Mouse (Mus musculus): Measurements from ENCODE around the gene Smarca4. TPM values are rescaled to one million over a fixed set of nuclear protein-coding genes. Genes with fewer than 3 reads are reported as not detected.
A peak's percentile ranks its signal among the peaks of the same experiment; 100 is the strongest.

The Smarca4 gene
- total RNA-seq, 1 experiment from 2014 or later = 86.5 TPM

GRCm38 (mm10) chr9:21627145-21627795, 11.3 kb downstream of the Smarca4 start:
- no peak for ATAC-seq (replicated peaks in 1 of 2; ENCODE audit: insufficient read depth in 1 of 2, low FRiP score in 2 of 2, low TSS enrichment in 1 of 2, low read depth in 1 of 2, poor library complexity in 2 of 2, severe bottlenecking in 2 of 2)

GRCm38 (mm10) chr9:21630673-21631072, 14.7 kb downstream of the Smarca4 start:
- ATAC-seq (replicated peaks in 1 of 2; ENCODE audit: insufficient read depth in 1 of 2, low FRiP score in 2 of 2, low TSS enrichment in 1 of 2, low read depth in 1 of 2, poor library complexity in 2 of 2, severe bottlenecking in 2 of 2) = peak in 1 of 2 experiments; percentile 49; a peak in 3 of 4 replicates

GRCm38 (mm10) chr9:21633106-21633505, 17.1 kb downstream of the Smarca4 start:
- ATAC-seq (replicated peaks in 1 of 2; ENCODE audit: insufficient read depth in 1 of 2, low FRiP score in 2 of 2, low TSS enrichment in 1 of 2, low read depth in 1 of 2, poor library complexity in 2 of 2, severe bottlenecking in 2 of 2) = no peak

- no peak for ATAC-seq (replicated peaks in 1 of 2; ENCODE audit: insufficient read depth in 1 of 2, low FRiP score in 2 of 2, low TSS enrichment in 1 of 2, low read depth in 1 of 2, poor library complexity in 2 of 2, severe bottlenecking in 2 of 2)
Measured at GRCm38 (mm10) chr9:21635639-21636038, 19.7 kb downstream of the Smarca4 start.

- ATAC-seq (replicated peaks in 1 of 2; ENCODE audit: insufficient read depth in 1 of 2, low FRiP score in 2 of 2, low TSS enrichment in 1 of 2, low read depth in 1 of 2, poor library complexity in 2 of 2, severe bottlenecking in 2 of 2) = no peak
Measured at GRCm38 (mm10) chr9:21639031-21639430, 23.1 kb downstream of the Smarca4 start.

GRCm38 (mm10) chr9:21646366-21646765, 30.4 kb downstream of the Smarca4 start:
- ATAC-seq (replicated peaks in 1 of 2; ENCODE audit: insufficient read depth in 1 of 2, low FRiP score in 2 of 2, low TSS enrichment in 1 of 2, low read depth in 1 of 2, poor library complexity in 2 of 2, severe bottlenecking in 2 of 2) = no peak

- ATAC-seq (replicated peaks in 1 of 2; ENCODE audit: insufficient read depth in 1 of 2, low FRiP score in 2 of 2, low TSS enrichment in 1 of 2, low read depth in 1 of 2, poor library complexity in 2 of 2, severe bottlenecking in 2 of 2) = no peak
Measured at GRCm38 (mm10) chr9:21647721-21648120, 31.8 kb downstream of the Smarca4 start.

GRCm38 (mm10) chr9:21652263-21652662, 36.3 kb downstream of the Smarca4 start:
- ATAC-seq (replicated peaks in 1 of 2; ENCODE audit: insufficient read depth in 1 of 2, low FRiP score in 2 of 2, low TSS enrichment in 1 of 2, low read depth in 1 of 2, poor library complexity in 2 of 2, severe bottlenecking in 2 of 2) = no peak

GRCm38 (mm10) chr9:21653253-21653652, 37.3 kb downstream of the Smarca4 start:
- no peak for ATAC-seq (replicated peaks in 1 of 2; ENCODE audit: insufficient read depth in 1 of 2, low FRiP score in 2 of 2, low TSS enrichment in 1 of 2, low read depth in 1 of 2, poor library complexity in 2 of 2, severe bottlenecking in 2 of 2)

- ATAC-seq (replicated peaks in 1 of 2; ENCODE audit: insufficient read depth in 1 of 2, low FRiP score in 2 of 2, low TSS enrichment in 1 of 2, low read depth in 1 of 2, poor library complexity in 2 of 2, severe bottlenecking in 2 of 2) = no peak
Measured at GRCm38 (mm10) chr9:21662034-21662433, 46.1 kb downstream of the Smarca4 start.

- no peak for ATAC-seq (replicated peaks in 1 of 2; ENCODE audit: insufficient read depth in 1 of 2, low FRiP score in 2 of 2, low TSS enrichment in 1 of 2, low read depth in 1 of 2, poor library complexity in 2 of 2, severe bottlenecking in 2 of 2)
Measured at GRCm38 (mm10) chr9:21668946-21669345, 53.0 kb downstream of the Smarca4 start.

GRCm38 (mm10) chr9:21670354-21670753, 54.4 kb downstream of the Smarca4 start:
- ATAC-seq (replicated peaks in 1 of 2; ENCODE audit: insufficient read depth in 1 of 2, low FRiP score in 2 of 2, low TSS enrichment in 1 of 2, low read depth in 1 of 2, poor library complexity in 2 of 2, severe bottlenecking in 2 of 2) = no peak

GRCm38 (mm10) chr9:21671753-21672152, 55.8 kb downstream of the Smarca4 start:
- no peak for ATAC-seq (replicated peaks in 1 of 2; ENCODE audit: insufficient read depth in 1 of 2, low FRiP score in 2 of 2, low TSS enrichment in 1 of 2, low read depth in 1 of 2, poor library complexity in 2 of 2, severe bottlenecking in 2 of 2)

GRCm38 (mm10) chr9:21677706-21678105, 61.7 kb downstream of the Smarca4 start:
- ATAC-seq (replicated peaks in 1 of 2; ENCODE audit: insufficient read depth in 1 of 2, low FRiP score in 2 of 2, low TSS enrichment in 1 of 2, low read depth in 1 of 2, poor library complexity in 2 of 2, severe bottlenecking in 2 of 2) = no peak

GRCm38 (mm10) chr9:21680448-21680847, 64.5 kb downstream of the Smarca4 start:
- ATAC-seq (replicated peaks in 1 of 2; ENCODE audit: insufficient read depth in 1 of 2, low FRiP score in 2 of 2, low TSS enrichment in 1 of 2, low read depth in 1 of 2, poor library complexity in 2 of 2, severe bottlenecking in 2 of 2) = no peak

GRCm38 (mm10) chr9:21682827-21683226, 66.9 kb downstream of the Smarca4 start:
- ATAC-seq (replicated peaks in 1 of 2; ENCODE audit: insufficient read depth in 1 of 2, low FRiP score in 2 of 2, low TSS enrichment in 1 of 2, low read depth in 1 of 2, poor library complexity in 2 of 2, severe bottlenecking in 2 of 2) = no peak

GRCm38 (mm10) chr9:21683897-21684296, 67.9 kb downstream of the Smarca4 start:
- no peak for ATAC-seq (replicated peaks in 1 of 2; ENCODE audit: insufficient read depth in 1 of 2, low FRiP score in 2 of 2, low TSS enrichment in 1 of 2, low read depth in 1 of 2, poor library complexity in 2 of 2, severe bottlenecking in 2 of 2)

- no peak for ATAC-seq (replicated peaks in 1 of 2; ENCODE audit: insufficient read depth in 1 of 2, low FRiP score in 2 of 2, low TSS enrichment in 1 of 2, low read depth in 1 of 2, poor library complexity in 2 of 2, severe bottlenecking in 2 of 2)
Measured at GRCm38 (mm10) chr9:21688554-21688953, 72.6 kb downstream of the Smarca4 start.

- ATAC-seq (replicated peaks in 1 of 2; ENCODE audit: insufficient read depth in 1 of 2, low FRiP score in 2 of 2, low TSS enrichment in 1 of 2, low read depth in 1 of 2, poor library complexity in 2 of 2, severe bottlenecking in 2 of 2) = no peak
Measured at GRCm38 (mm10) chr9:21690031-21690430, 74.1 kb downstream of the Smarca4 start.

Measured in hematopoietic stem cell, adult 5-6 weeks (primary cell).